Mouse (Mus musculus): Measurements from ENCODE around the gene Cyp2w1. TPM values are rescaled to one million over a fixed set of nuclear protein-coding genes. Genes with fewer than 3 reads are reported as not detected.

The Cyp2w1 gene
- polyA plus RNA-seq, 1 experiment from 2014 or later, result not detected

- H3K4me3 ChIP-seq, result no peak overlapping the region
- no peaks in the 10 kb centered on the region for H3K9me3 ChIP-seq (replicated peaks)
- no peak for DNase-seq (ENCODE audit: low spot score)
- peak overlapping the region; percentile 58 for H3K27ac ChIP-seq
- 81% methylated on average over 7 of the region's 7 CpGs for WGBS
- H3K27me3 ChIP-seq (ENCODE audit: low read depth, poor library complexity, severe bottlenecking), result no peaks in the 10 kb centered on the region
- H3K36me3 ChIP-seq, result peaks cover 6% of the 10 kb centered on the region; the same call in 1 of the 2 replicates
- peaks cover 43% of the 10 kb centered on the region for H3K4me1 ChIP-seq
These were observed 42.0 kb downstream of the Cyp2w1 start for GRCm38 (mm10) chr5:139394399-139394798.

GRCm38 (mm10) chr5:139395528-139395927 is 43.1 kb downstream of the Cyp2w1 start:
- Histone ChIP-seq H3K36me3 (peaks cover 6% of the 10 kb centered on the region; the same call in 1 of the 2 replicates), H3K27ac (peak overlapping the region; percentile 58; the same call in 1 of the 2 replicates), H3K4me3 (no peak overlapping the region), H3K9me3 (replicated peaks) (no peaks in the 10 kb centered on the region), H3K4me1 (peaks cover 33% of the 10 kb centered on the region), H3K27me3 (ENCODE audit: low read depth, poor library complexity, severe bottlenecking) (no peaks in the 10 kb centered on the region)
- 94% methylated on average over 4 of the region's 4 CpGs for WGBS
- DNase-seq (ENCODE audit: low spot score), result no peak

- WGBS, result 82% methylated on average over 4 of the region's 4 CpGs
- no peaks in the 10 kb centered on the region for H3K27me3 ChIP-seq (ENCODE audit: low read depth, poor library complexity, severe bottlenecking)
These were observed 45.0 kb downstream of the Cyp2w1 start for GRCm38 (mm10) chr5:139397359-139397916.

GRCm38 (mm10) chr5:139397959-139398753 is 45.7 kb downstream of the Cyp2w1 start:
- no peaks in the 10 kb centered on the region for H3K9me3 ChIP-seq (replicated peaks)
- 39% methylated on average over 5 of the region's 5 CpGs for WGBS

More at GRCm38 (mm10) chr5:139397359-139397916, 45.0 kb downstream of the Cyp2w1 start:
- Histone ChIP-seq H3K9me3 (replicated peaks) (no peaks in the 10 kb centered on the region), H3K27ac (no peak overlapping the region), H3K4me1 (peaks cover 25% of the 10 kb centered on the region), H3K36me3 (peaks cover 6% of the 10 kb centered on the region; the same call in 1 of the 2 replicates), H3K4me3 (no peak overlapping the region)
- DNase-seq (ENCODE audit: low spot score), result no peak

GRCm38 (mm10) chr5:139398786-139399185 is 46.4 kb downstream of the Cyp2w1 start:
- H3K27ac ChIP-seq, result no peak overlapping the region

More at GRCm38 (mm10) chr5:139397959-139398753, 45.7 kb downstream of the Cyp2w1 start:
- Histone ChIP-seq H3K4me1 (peaks cover 22% of the 10 kb centered on the region), H3K27me3 (ENCODE audit: low read depth, poor library complexity, severe bottlenecking) (no peaks in the 10 kb centered on the region), H3K36me3 (peaks cover under 1% of the 10 kb centered on the region; the same call in 1 of the 2 replicates), H3K4me3 (no peak overlapping the region), H3K27ac (no peak overlapping the region)
- DNase-seq (ENCODE audit: low spot score), result peak; percentile 87

GRCm38 (mm10) chr5:139399991-139400390 is 47.6 kb downstream of the Cyp2w1 start:
- Histone ChIP-seq H3K27me3 (ENCODE audit: low read depth, poor library complexity, severe bottlenecking) (no peaks in the 10 kb centered on the region), H3K36me3 (no peaks in the 10 kb centered on the region), H3K4me3 (no peak overlapping the region), H3K4me1 (peaks cover 16% of the 10 kb centered on the region), H3K27ac (no peak overlapping the region), H3K9me3 (replicated peaks) (no peaks in the 10 kb centered on the region)
- 92% methylated on average over 14 of the region's 14 CpGs for WGBS
- DNase-seq (ENCODE audit: low spot score), result no peak

More at GRCm38 (mm10) chr5:139398786-139399185, 46.4 kb downstream of the Cyp2w1 start:
- Histone ChIP-seq H3K9me3 (replicated peaks) (no peaks in the 10 kb centered on the region), H3K4me1 (peaks cover 21% of the 10 kb centered on the region), H3K4me3 (no peak overlapping the region), H3K36me3 (no peaks in the 10 kb centered on the region), H3K27me3 (ENCODE audit: low read depth, poor library complexity, severe bottlenecking) (no peaks in the 10 kb centered on the region)
- 85% methylated on average over 5 of the region's 5 CpGs for WGBS
- DNase-seq (ENCODE audit: low spot score), result no peak

- Histone ChIP-seq H3K27me3 (ENCODE audit: low read depth, poor library complexity, severe bottlenecking) (no peaks in the 10 kb centered on the region), H3K36me3 (no peaks in the 10 kb centered on the region), H3K4me3 (no peak overlapping the region), H3K27ac (no peak overlapping the region), H3K9me3 (replicated peaks) (no peaks in the 10 kb centered on the region), H3K4me1 (peaks cover 32% of the 10 kb centered on the region)
- WGBS, result 89% methylated on average over 2 of the region's 2 CpGs
- no peak for DNase-seq (ENCODE audit: low spot score)
These were observed 49.7 kb downstream of the Cyp2w1 start for GRCm38 (mm10) chr5:139402106-139402505.

- H3K4me1 ChIP-seq, result peaks cover 42% of the 10 kb centered on the region
- no peak overlapping the region for H3K4me3 ChIP-seq
- no peaks in the 10 kb centered on the region for H3K9me3 ChIP-seq (replicated peaks)
- WGBS, result 93% methylated on average over 8 of the region's 8 CpGs
- no peak overlapping the region for H3K27ac ChIP-seq
- no peaks in the 10 kb centered on the region for H3K27me3 ChIP-seq (ENCODE audit: low read depth, poor library complexity, severe bottlenecking)
- H3K36me3 ChIP-seq, result no peaks in the 10 kb centered on the region
- DNase-seq (ENCODE audit: low spot score), result no peak
These were observed 51.4 kb downstream of the Cyp2w1 start for GRCm38 (mm10) chr5:139403692-139404260.

GRCm38 (mm10) chr5:139404801-139405401 is 52.5 kb downstream of the Cyp2w1 start, which contains the start of gene C130050O18Rik:
Gene C130050O18Rik, plus strand, starts transcription at chr5:139405280.
- Histone ChIP-seq H3K9me3 (replicated peaks) (no peaks in the 10 kb centered on the region), H3K4me1 (peaks cover 41% of the 10 kb centered on the region), H3K36me3 (peaks cover 3% of the 10 kb centered on the region; the same call in 1 of the 2 replicates), H3K4me3 (no peak within 1 kb of the TSS), H3K27ac (peak within 1 kb of the TSS; percentile 71), H3K27me3 (ENCODE audit: low read depth, poor library complexity, severe bottlenecking) (no peaks in the 10 kb centered on the region)
- WGBS, result 88% methylated on average over 6 of the region's 6 CpGs
- no peak for DNase-seq (ENCODE audit: low spot score)

GRCm38 (mm10) chr5:139405478-139405877 is 53.1 kb downstream of the Cyp2w1 start:
- WGBS, result 78% methylated on average over 7 of the region's 7 CpGs
- no peaks in the 10 kb centered on the region for H3K27me3 ChIP-seq (ENCODE audit: low read depth, poor library complexity, severe bottlenecking)
- DNase-seq (ENCODE audit: low spot score), result no peak
- H3K36me3 ChIP-seq, result peaks cover 3% of the 10 kb centered on the region; the same call in 1 of the 2 replicates
- H3K9me3 ChIP-seq (replicated peaks), result no peaks in the 10 kb centered on the region
- H3K27ac ChIP-seq, result peak overlapping the region; percentile 71
- no peak overlapping the region for H3K4me3 ChIP-seq
- H3K4me1 ChIP-seq, result peaks cover 41% of the 10 kb centered on the region

GRCm38 (mm10) chr5:139405953-139406352 is 53.5 kb downstream of the Cyp2w1 start:
- Histone ChIP-seq H3K4me1 (peaks cover 41% of the 10 kb centered on the region), H3K27me3 (ENCODE audit: low read depth, poor library complexity, severe bottlenecking) (no peaks in the 10 kb centered on the region), H3K9me3 (replicated peaks) (no peaks in the 10 kb centered on the region), H3K27ac (peak overlapping the region; percentile 71), H3K36me3 (peaks cover 3% of the 10 kb centered on the region; the same call in 1 of the 2 replicates), H3K4me3 (no peak overlapping the region)
- DNase-seq (ENCODE audit: low spot score), result no peak
- WGBS, result 77% methylated on average over 3 of the region's 3 CpGs
